Mouse (Mus musculus) sigmoid colon, adult 10 weeks (tissue): ENCODE measurements around the gene Oas2. TPM values are rescaled to one million over a fixed set of nuclear protein-coding genes. Genes with fewer than 3 reads are reported as not detected.

ENCODE experiments used
- polyA plus RNA-seq: library from polyadenylated mRNA; stranded (reverse); fragments of 350-450 nt; fragmentation: Illumina TruSeq; extraction: RNeasy Lipid Tissue Mini Kit (QIAGEN cat#74804); gene quantifications from one replicate; pipeline ENCODE4 v1.2.3, GENCODE M21; 2014; ENCODE audit warnings: low read depth, low replicate concordance

The Oas2 gene
- 2.9 TPM for polyA plus RNA-seq

DNA sequence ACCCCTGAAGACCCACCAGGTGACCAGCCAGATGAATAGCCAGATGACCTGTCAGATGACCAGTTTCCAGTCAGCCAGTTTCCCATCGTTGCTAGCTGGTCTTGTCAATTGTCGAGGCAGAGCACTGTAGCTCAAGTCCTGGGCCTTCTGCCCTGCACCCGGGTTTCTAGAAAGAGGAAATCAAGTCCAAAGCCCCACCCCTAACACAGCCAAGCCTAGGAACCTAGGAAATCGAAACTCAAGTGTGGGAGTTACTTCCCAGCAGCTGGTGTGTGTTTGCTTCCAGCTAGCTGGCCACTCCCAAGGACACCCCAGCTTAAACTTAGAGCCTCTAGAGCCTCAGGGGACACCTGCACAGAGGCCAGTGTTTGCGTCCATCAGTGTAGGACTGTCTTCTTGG, at the start of gene Oas2:
TSS of gene Oas2 (minus strand) at position 166 of the 400 bp plus-strand sequence.

DNA sequence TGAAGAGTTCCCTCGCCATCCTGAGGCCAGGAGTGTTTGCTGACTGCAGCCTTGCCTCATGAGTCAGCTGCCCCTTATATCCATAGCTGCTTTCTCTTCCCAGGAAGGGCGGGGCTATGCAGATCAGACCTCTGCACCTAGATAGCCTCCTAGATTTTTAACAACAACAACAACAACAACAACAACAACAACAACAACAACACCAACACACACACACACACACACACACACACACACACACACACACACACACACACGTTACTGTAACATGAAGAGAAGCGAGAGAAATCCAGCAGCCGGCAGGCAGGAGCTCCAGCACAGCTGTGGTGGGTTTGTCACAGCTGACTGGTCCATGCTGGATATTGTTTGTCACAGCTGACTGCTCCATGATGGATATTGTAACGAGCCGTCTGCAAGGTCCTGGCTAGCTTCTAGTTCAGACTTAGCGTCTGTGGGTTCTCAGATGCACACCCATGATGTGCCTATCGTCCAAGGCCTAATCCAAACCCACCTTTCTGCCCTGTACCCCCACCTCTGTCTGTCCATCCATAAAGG, 45.9 kb upstream of the Oas2 start, which contains the start of gene Oas1e:
TSS of gene Oas1e (minus strand) at position 51 of the 555 bp plus-strand sequence.

GRCm38 (mm10) chr5:120777478-120777877, 27.8 kb upstream of the Oas2 start, which contains the start of gene Oas3:
TSS of gene Oas3 (minus strand) at chr5:120777661.

DNA sequence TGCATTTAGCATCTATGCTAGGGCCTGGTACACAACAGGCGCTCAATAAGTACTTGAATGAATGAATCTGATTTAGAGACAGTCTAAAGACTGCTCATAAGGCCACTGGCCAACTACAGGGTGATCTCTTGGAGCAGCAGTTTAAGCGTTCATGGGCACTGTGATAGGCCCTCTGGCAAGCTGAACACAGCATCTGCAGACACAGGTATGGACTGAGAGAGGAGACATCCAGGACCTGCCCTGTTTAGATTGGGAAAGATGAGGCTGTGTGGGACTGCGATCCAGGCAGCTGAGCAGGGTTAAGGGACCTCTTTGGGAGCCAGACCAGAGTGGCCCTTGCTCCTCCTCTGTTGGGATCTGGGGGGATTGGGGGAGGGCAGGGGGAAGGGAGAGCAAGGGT, 37.8 kb downstream of the Oas2 start, which contains the start of gene Dtx1:
TSS of gene Dtx1 (minus strand) at position 101 of the 400 bp plus-strand sequence.

Other genes starting within 250 kb of the Oas2 start
- 0.60 TPM for gene Plbd2, start 246.2 kb downstream of the Oas2 start, polyA plus RNA-seq
- 4.9 TPM for gene Slc8b1, start 238.7 kb downstream of the Oas2 start, polyA plus RNA-seq
- 12.1 TPM for gene Tpcn1, start 161.2 kb downstream of the Oas2 start, polyA plus RNA-seq
- 0.25 TPM for gene Iqcd, start 160.8 kb downstream of the Oas2 start, polyA plus RNA-seq
- gene Rita1, start 137.3 kb downstream of the Oas2 start, polyA plus RNA-seq, result not detected
- 0.73 TPM for gene Ddx54, start 137.1 kb downstream of the Oas2 start, polyA plus RNA-seq
- not detected for gene Cfap73, start 115.6 kb downstream of the Oas2 start, polyA plus RNA-seq
- not detected for gene Rasal1, start 101.0 kb downstream of the Oas2 start, polyA plus RNA-seq
- not detected for gene Dtx1, start 37.9 kb downstream of the Oas2 start, polyA plus RNA-seq
- 4.9 TPM for gene Oas3, start 27.8 kb upstream of the Oas2 start, polyA plus RNA-seq
- not detected for gene Oas1e, start 45.7 kb upstream of the Oas2 start, polyA plus RNA-seq
- gene Oas1c, start 62.7 kb upstream of the Oas2 start, polyA plus RNA-seq, result 2.3 TPM
- gene Oas1f, start 97.5 kb upstream of the Oas2 start, polyA plus RNA-seq, result not detected
- not detected for gene Oas1h, start 111.6 kb upstream of the Oas2 start, polyA plus RNA-seq
- gene Oas1g, start 137.8 kb upstream of the Oas2 start, polyA plus RNA-seq, result 17.7 TPM
- gene Oas1a, start 157.7 kb upstream of the Oas2 start, polyA plus RNA-seq, result 8.9 TPM
- not detected for gene Oas1d, start 164.7 kb upstream of the Oas2 start, polyA plus RNA-seq